In the genomic region with DNA sequence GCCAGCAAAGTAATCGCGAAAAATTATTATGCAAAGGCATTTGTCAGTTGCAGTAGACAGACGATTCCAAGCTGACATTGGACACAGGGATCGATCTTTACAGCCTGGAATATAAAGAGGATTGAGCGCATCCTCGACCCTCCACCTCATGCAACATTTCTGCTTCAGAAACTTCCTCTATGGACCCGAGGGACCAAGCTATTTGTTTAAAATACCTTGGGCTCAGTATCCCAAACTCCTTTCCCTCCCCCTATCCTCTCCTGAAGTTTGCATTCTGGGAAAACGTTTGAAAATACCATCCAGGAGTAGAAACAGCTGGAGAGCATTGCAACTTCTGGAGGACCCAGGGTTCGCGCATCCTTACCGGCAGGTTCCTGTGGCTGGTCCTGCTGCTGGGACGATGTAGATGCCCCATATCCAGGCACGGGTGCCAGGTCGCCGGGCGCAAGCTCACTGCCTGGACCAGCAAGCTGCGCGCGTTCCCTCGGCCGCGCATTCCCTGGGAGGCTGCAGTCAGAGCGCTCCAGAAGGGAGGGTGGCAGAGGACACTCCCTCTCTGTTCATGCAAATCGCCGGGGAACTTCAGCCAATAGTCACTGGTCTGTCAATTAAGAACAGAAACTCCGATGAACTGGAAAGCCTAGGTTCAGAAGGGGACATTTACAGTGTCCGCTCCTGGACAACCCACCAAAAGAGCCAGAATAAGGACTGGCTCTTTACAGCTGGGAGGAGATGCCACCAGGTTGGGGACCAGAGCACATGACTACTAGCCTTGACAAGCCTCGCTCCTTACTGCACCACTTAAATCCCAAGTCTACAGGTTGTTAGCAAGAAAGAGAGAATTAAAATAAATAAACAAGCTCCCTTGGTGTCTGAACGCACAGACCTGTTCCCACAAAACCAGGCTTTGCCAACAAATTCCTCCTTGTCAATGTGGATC, we compare ENCODE assay signal across 9 mouse cellular contexts. TPM values are rescaled to one million over a fixed set of nuclear protein-coding genes. Genes with fewer than 3 reads are reported as not detected.
DNase-seq lines count a peak whose midpoint lies in the region; ATAC-seq and TF ChIP-seq lines count a peak whose summit lies in the region.
"Had no signal": no experiment of that assay in that cellular context is flagged by ENCODE, and none has a peak within 500 bp of the region (broad histone marks: within the 10 kb centered on the region; RNA-seq: fewer than 3 reads in every experiment).

TSS of gene Pcdh20 (minus strand) at position 902 of the 940 bp plus-strand sequence.

- WGBS in heart, embryonic 12.5 days: 6% methylated on average over 29 of the region's 29 CpGs
- 2% methylated on average over 29 of the region's 29 CpGs for WGBS in lung, embryonic 16.5 days

- peaks cover 7% of the 10 kb centered on the region; the same call in 1 of the 2 replicates for H3K4me1 ChIP-seq in heart, embryonic 12.5 days (replicated peaks)
- H3K4me1 ChIP-seq in lung, embryonic 16.5 days (replicated peaks; ENCODE audit: control insufficient read depth, insufficient read depth, low read length): no peaks in the 10 kb centered on the region

- peaks cover 21% of the 10 kb centered on the region; the same call in 1 of the 2 replicates for H3K27me3 ChIP-seq in heart, embryonic 12.5 days (replicated peaks)
- H3K27me3 ChIP-seq in lung, embryonic 16.5 days (ENCODE audit: control insufficient read depth, insufficient read depth, low read depth, low read length): peaks cover 3% of the 10 kb centered on the region; the same call in 1 of the 2 replicates

- no peak for TF ChIP-seq CTCF in gastrocnemius, adult 2 months (IDR thresholded peaks at IDR 0.05)
- no peak for TF ChIP-seq CTCF in layer of hippocampus, adult 2 months (conservative IDR thresholded peaks at IDR 0.05)

- intact Hi-C loops in heart, postnatal 25 days (cut with DNase I): no loop called here
- intact Hi-C loops in gastrocnemius, adult 2 months (cut with DNase I): no loop called here

- no peak within 1 kb of the TSS for H3K9ac ChIP-seq in heart, embryonic 12.5 days
- H3K9ac ChIP-seq in lung, embryonic 16.5 days (ENCODE audit: low read length): peak within 1 kb of the TSS; percentile 49; the same call in 1 of the 2 replicates

- H3K9me3 ChIP-seq in heart, embryonic 12.5 days (replicated peaks): no peaks in the 10 kb centered on the region
- H3K9me3 ChIP-seq in lung, embryonic 16.5 days (ENCODE audit: control insufficient read depth, low read length): no peaks in the 10 kb centered on the region

- no peaks in the 10 kb centered on the region for H3K36me3 ChIP-seq in heart, embryonic 12.5 days
- H3K36me3 ChIP-seq in lung, embryonic 16.5 days (ENCODE audit: control insufficient read depth, insufficient read depth, low read length): no peaks in the 10 kb centered on the region

- peak; percentile 73; the same call in 1 of the 2 replicates for ATAC-seq in heart, embryonic 12.5 days (ENCODE audit: insufficient number of reproducible peaks, low FRiP score)
- peak; percentile 87 for ATAC-seq in lung, embryonic 16.5 days (ENCODE audit: low read depth)

- peak within 1 kb of the TSS; percentile 96 for H3K4me2 ChIP-seq in heart, embryonic 12.5 days
- peak within 1 kb of the TSS; percentile 78 for H3K4me2 ChIP-seq in lung, embryonic 16.5 days (ENCODE audit: low read depth, low read length)

- no peak for DNase-seq in heart, postnatal 25 days (ENCODE audit: low spot score)
- DNase-seq in cerebellum, postnatal 14 days: peak; percentile 57 to 59
- DNase-seq in gastrocnemius, adult 2 months: peak; percentile 39
- peak; percentile 61 to 69 for DNase-seq in layer of hippocampus, adult 2 months (ENCODE audit: low spot score in 2 of 2)
- peak; percentile 48 for DNase-seq in right cerebral cortex, postnatal 14 days
- no peak for DNase-seq in spleen, postnatal 10 days (ENCODE audit: low spot score in 2 of 2)

- no peak within 1 kb of the TSS for H3K27ac ChIP-seq in heart, embryonic 12.5 days (ENCODE audit: poor library complexity, severe bottlenecking)
- H3K27ac ChIP-seq in gastrocnemius, adult 2 months: no peak within 1 kb of the TSS
- H3K27ac ChIP-seq in layer of hippocampus, adult 2 months: peak within 1 kb of the TSS; percentile 96
- H3K27ac ChIP-seq in lung, embryonic 16.5 days (ENCODE audit: low read length): no peak within 1 kb of the TSS

- H3K4me3 ChIP-seq in heart, embryonic 12.5 days: peak within 1 kb of the TSS; percentile 62
- H3K4me3 ChIP-seq in gastrocnemius, adult 2 months: peak within 1 kb of the TSS; percentile 62
- peak within 1 kb of the TSS; percentile 70 for H3K4me3 ChIP-seq in layer of hippocampus, adult 2 months
- peak within 1 kb of the TSS; percentile 54 for H3K4me3 ChIP-seq in lung, embryonic 16.5 days (ENCODE audit: low read length)

RNA-seq across cellular contexts. Expression of gene Pcdh20, which starts in this region (rescaled TPM):
- 0.64 and 0.69 TPM in 2 replicates for polyA plus RNA-seq in heart, embryonic 12.5 days (2016; fragmentation: Nextera tagmentation; extraction: Ambion mirVana)
- total RNA-seq in heart, postnatal 25 days (2021): under 1 TPM; 0.45 to 0.57 TPM
- under 1 TPM; 0.33 to 0.78 TPM for total RNA-seq in gastrocnemius, adult 2 months (2021)
- 100 to 1,000 TPM; 146 to 147 TPM for total RNA-seq in layer of hippocampus, adult 2 months (2021)
- polyA plus RNA-seq in lung, embryonic 16.5 days (2015; fragmentation: Nextera tagmentation; extraction: Ambion mirVana): 5.4 TPM in 2 replicates
- total RNA-seq: MEL had no signal

Comparison
In these comparisons a context has a peak if more than half of its experiments do, and no peak if none do; other contexts are left out.
1. RNA of gene Pcdh20 (total RNA-seq): 146 to 147 TPM in layer of hippocampus, adult 2 months; 0.33 to 0.78 TPM in gastrocnemius, adult 2 months and 0.45 to 0.57 TPM in heart, postnatal 25 days; every median in the first group is over 10 times any median in the second.
2. Peak in ATAC-seq, H3K4me3 ChIP-seq and H3K4me2 ChIP-seq in heart, embryonic 12.5 days; RNA of the gene not detected or under 1 TPM.
3. Peak in DNase-seq and H3K4me3 ChIP-seq in gastrocnemius, adult 2 months; RNA of the gene not detected or under 1 TPM.
4. DNase-seq: peak in cerebellum, postnatal 14 days (2 of 2), layer of hippocampus, adult 2 months (2 of 2) and right cerebral cortex, postnatal 14 days (single experiment); none in heart, postnatal 25 days (single experiment) and spleen, postnatal 10 days (0 of 2).
5. Peak in every context shown above with its lines, with median percentiles within 50 percentile points of each other: H3K4me3 ChIP-seq.